Mouse (Mus musculus) heart, adult 2 months (tissue): ENCODE data around the gene Arrb2.

Experiments
- EP300 ChIP-seq: fragments of 200-500 bp; IDR thresholded peaks from 2 replicates; pipeline ENCODE4 v1.6.1; 2011; ENCODE audit warnings: low read depth, low read length, control low read depth; ENCODE audit not compliant: insufficient read depth
- POLR2A ChIP-seq: fragments of 200-500 bp; IDR thresholded peaks from 2 replicates; pipeline ENCODE4 v1.6.1; 2011; ENCODE audit warnings: mild to moderate bottlenecking, low read depth, low read length, control low read depth; ENCODE audit not compliant: insufficient read depth

DNA sequence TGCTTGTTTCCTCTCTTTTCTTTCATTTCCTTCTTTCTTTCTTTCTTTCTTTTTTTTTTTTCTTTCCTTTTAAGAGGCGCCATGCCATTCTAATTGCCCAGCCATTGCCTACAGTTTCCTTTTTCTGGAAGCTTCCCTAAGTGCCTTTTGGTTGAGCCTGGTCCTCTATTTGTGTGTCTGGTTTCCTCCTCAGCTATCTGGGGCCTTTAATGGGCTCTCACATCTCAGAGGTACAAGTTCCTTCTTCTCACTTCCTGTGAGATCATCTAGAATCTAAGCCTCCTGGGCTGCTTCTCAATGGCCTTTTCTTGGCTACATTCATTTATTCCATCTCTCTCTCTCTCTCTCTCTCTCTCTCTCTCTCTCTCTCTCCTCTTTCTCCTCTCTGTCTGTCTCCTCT lies 14.9 kb downstream of the Arrb2 start:
- TF ChIP-seq EP300 = no peak
- TF ChIP-seq POLR2A = no peak
